Mouse (Mus musculus): ENCODE results near the gene Gm44973. TPM values are rescaled to one million over a fixed set of nuclear protein-coding genes. Genes with fewer than 3 reads are reported as not detected.
A peak's percentile ranks its signal among the peaks of the same experiment; 100 is the strongest.

The Gm44973 gene
- polyA plus RNA-seq, 1 experiment from 2014 or later = 1.8 TPM

DNA sequence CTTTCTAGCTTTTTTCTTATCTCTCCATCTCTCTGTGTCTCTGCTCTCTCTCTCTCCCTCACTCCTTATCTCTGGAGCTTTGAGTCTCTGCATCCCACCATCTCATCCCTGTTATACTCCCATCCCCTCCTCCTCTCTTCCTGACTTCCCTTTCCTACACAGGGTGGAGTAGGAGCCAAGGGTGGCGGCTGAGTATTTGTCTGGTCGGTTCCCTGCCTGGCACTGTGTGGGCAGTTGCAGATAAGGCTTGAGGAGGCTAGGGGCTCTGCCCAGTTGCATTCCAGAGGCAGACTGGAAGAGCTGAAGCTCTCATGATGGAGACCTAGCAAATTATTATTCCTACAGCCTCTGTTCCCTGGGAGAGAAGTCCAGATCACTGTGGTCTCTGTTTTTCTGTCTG, 27.0 kb upstream of the Gm44973 start:
- Histone ChIP-seq H3K4me2 (ENCODE audit: low read depth, low read length) (no peak overlapping the region), H3K27ac (ENCODE audit: low read depth) (no peak overlapping the region), H3K4me1 (ENCODE audit: insufficient read depth) (no peaks in the 10 kb centered on the region), H3K9me3 (ENCODE audit: low read length) (no peaks in the 10 kb centered on the region), H3K27me3 (ENCODE audit: insufficient read depth, low read length) (no peaks in the 10 kb centered on the region), H3K4me3 (ENCODE audit: low read depth, low read length) (no peak overlapping the region), H3K36me3 (replicated peaks; ENCODE audit: insufficient read depth, low read length) (no peaks in the 10 kb centered on the region), H3K9ac (replicated peaks) (no peak overlapping the region)
- no peak for ATAC-seq
- DNase-seq = no peak
- TF ChIP-seq EP300 (IDR thresholded peaks at IDR 0.05; ENCODE audit: low read depth) = no peak
- TF ChIP-seq CTCF (IDR thresholded peaks at IDR 0.05; ENCODE audit: low read depth) = no peak
- WGBS (ENCODE audit: insufficient replicate concordance) = 43% methylated on average over 2 of the region's 2 CpGs

- WGBS (ENCODE audit: insufficient replicate concordance) = 73% methylated on average over 49 of the region's 55 CpGs
- H3K27ac ChIP-seq (ENCODE audit: low read depth) = no peak overlapping the region
- H3K4me1 ChIP-seq (ENCODE audit: insufficient read depth) = peaks cover 14% of the 10 kb centered on the region; the same call in 1 of the 2 replicates
- no peak overlapping the region for H3K4me2 ChIP-seq (ENCODE audit: low read depth, low read length)
- no peak for TF ChIP-seq EP300 (IDR thresholded peaks at IDR 0.05; ENCODE audit: low read depth)
- no peak for TF ChIP-seq CTCF (IDR thresholded peaks at IDR 0.05; ENCODE audit: low read depth)
- DNase-seq (no peak), ATAC-seq (no peak)
- H3K36me3 ChIP-seq (replicated peaks; ENCODE audit: insufficient read depth, low read length) = no peaks in the 10 kb centered on the region
- H3K27me3 ChIP-seq (ENCODE audit: insufficient read depth, low read length) = no peaks in the 10 kb centered on the region
- no peak overlapping the region for H3K4me3 ChIP-seq (ENCODE audit: low read depth, low read length)
- H3K9ac ChIP-seq (replicated peaks) = no peak overlapping the region
- no peaks in the 10 kb centered on the region for H3K9me3 ChIP-seq (ENCODE audit: low read length)
Observed at GRCm38 (mm10) chr7:4993347-4993998, 21.8 kb upstream of the Gm44973 start.

DNA sequence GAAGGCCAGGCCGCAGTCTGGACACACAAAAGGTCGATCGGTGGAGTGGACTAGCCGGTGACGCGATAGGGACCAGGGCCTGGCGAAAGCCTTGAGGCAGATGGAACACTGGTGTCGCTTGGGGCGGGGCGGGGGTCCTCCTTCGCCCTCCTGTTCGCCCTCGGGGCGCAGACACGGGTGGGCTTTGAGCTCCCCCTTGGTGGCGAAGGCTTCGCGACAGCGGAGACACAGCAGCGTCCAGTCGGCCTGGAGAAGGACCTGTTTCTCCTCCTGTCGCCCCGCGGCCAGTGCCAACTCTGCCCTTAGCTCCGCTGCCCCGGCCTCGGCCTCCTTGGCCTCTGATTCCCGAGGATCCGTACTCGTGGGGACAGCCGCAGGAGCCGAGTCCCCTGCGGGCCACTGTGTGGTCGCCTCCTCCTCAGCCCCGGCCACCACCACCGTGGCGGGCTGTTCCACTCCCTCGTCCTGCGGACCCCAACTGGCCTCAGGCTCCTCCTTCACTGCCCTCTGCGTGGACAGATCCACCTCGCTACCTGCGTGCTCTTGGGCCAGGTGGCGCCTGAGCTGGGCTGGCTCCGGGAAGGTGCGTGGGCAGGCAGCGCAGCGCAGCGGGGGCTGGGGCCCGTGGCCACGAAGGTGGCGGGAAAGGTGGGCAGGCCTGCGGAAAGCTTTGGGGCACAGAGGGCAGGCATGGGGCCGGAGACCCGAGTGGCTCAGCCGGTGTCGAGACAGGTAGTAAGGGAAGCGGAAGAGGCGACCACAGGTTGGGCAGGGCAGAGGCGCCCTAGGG, 21.1 kb upstream of the Gm44973 start:
- 70% methylated on average over 59 of the region's 59 CpGs for WGBS (ENCODE audit: insufficient replicate concordance)
- TF ChIP-seq EP300 (IDR thresholded peaks at IDR 0.05; ENCODE audit: low read depth) (no peak), CTCF (IDR thresholded peaks at IDR 0.05; ENCODE audit: low read depth) (no peak)
- H3K9me3 ChIP-seq (ENCODE audit: low read length) = no peaks in the 10 kb centered on the region
- H3K4me3 ChIP-seq (ENCODE audit: low read depth, low read length) = no peak overlapping the region
- ATAC-seq (no peak), DNase-seq (no peak)
- no peak overlapping the region for H3K4me2 ChIP-seq (ENCODE audit: low read depth, low read length)
- no peak overlapping the region for H3K9ac ChIP-seq (replicated peaks)
- no peaks in the 10 kb centered on the region for H3K36me3 ChIP-seq (replicated peaks; ENCODE audit: insufficient read depth, low read length)
- H3K27me3 ChIP-seq (ENCODE audit: insufficient read depth, low read length) = no peaks in the 10 kb centered on the region
- H3K4me1 ChIP-seq (ENCODE audit: insufficient read depth) = peaks cover 14% of the 10 kb centered on the region; the same call in 1 of the 2 replicates
- H3K27ac ChIP-seq (ENCODE audit: low read depth) = no peak overlapping the region

DNA sequence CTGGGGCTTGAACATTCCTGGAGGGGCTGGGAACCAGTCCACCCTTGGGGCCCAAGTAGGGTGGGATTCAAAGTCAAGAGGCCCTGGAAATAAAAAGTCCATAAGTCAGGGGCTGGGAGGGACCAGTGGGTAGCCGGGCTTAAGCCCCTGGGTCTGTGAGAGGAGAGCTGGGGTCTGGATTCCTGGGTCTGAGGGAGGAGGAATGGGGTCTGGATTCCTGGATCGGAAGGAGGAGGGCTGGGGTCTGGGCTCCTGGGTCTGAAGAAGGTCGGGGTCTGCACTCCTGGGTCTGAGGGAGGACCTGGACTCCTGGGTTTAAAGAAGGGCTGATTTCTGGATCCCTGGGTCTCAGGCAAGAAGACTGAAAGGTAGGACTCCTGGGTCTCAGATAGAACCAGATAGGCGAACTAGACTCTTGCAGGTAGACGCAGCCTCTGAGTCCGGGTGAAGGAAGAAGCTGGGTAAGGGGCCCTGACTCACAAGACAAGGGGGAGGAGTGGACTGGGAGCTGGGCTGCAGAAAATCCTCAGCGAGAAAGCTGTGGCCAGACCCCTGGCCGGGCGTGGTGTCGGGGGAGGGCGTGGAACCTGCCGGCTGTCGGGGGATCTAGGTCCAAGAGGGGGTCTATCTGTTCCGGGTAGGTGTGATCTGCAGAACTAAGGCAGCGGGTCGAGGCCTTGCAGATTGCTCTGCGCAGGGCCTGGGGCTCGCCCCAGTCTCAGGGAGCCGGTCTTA, 19.9 kb upstream of the Gm44973 start:
- no peak for DNase-seq
- Histone ChIP-seq H3K4me1 (ENCODE audit: insufficient read depth) (peaks cover 14% of the 10 kb centered on the region; the same call in 1 of the 2 replicates), H3K4me3 (ENCODE audit: low read depth, low read length) (peak overlapping the region; percentile 65), H3K4me2 (ENCODE audit: low read depth, low read length) (peak overlapping the region; percentile 78), H3K27ac (ENCODE audit: low read depth) (no peak overlapping the region), H3K9me3 (ENCODE audit: low read length) (no peaks in the 10 kb centered on the region), H3K27me3 (ENCODE audit: insufficient read depth, low read length) (no peaks in the 10 kb centered on the region), H3K36me3 (replicated peaks; ENCODE audit: insufficient read depth, low read length) (no peaks in the 10 kb centered on the region), H3K9ac (replicated peaks) (peak overlapping the region; percentile 76)
- ATAC-seq = peak; percentile 24
- TF ChIP-seq CTCF (IDR thresholded peaks at IDR 0.05; ENCODE audit: low read depth) (no peak), EP300 (IDR thresholded peaks at IDR 0.05; ENCODE audit: low read depth) (no peak)
- WGBS (ENCODE audit: insufficient replicate concordance) = 8% methylated on average over 19 of the region's 19 CpGs

- peak; percentile 89 for DNase-seq
- ATAC-seq = peak; percentile 92
- Histone ChIP-seq H3K27me3 (ENCODE audit: insufficient read depth, low read length) (no peaks in the 10 kb centered on the region), H3K4me2 (ENCODE audit: low read depth, low read length) (peak within 1 kb of the TSS; percentile 78), H3K9me3 (ENCODE audit: low read length) (no peaks in the 10 kb centered on the region), H3K9ac (replicated peaks) (peak within 1 kb of the TSS; percentile 76), H3K27ac (ENCODE audit: low read depth) (0 out of 2 replicates have a peak within 1 kb of the TSS, but pooled peaks have one; percentile 6), H3K4me1 (ENCODE audit: insufficient read depth) (peaks cover 14% of the 10 kb centered on the region; the same call in 1 of the 2 replicates), H3K36me3 (replicated peaks; ENCODE audit: insufficient read depth, low read length) (no peaks in the 10 kb centered on the region), H3K4me3 (ENCODE audit: low read depth, low read length) (peak within 1 kb of the TSS; percentile 65)
- no peak for TF ChIP-seq EP300 (IDR thresholded peaks at IDR 0.05; ENCODE audit: low read depth)
- WGBS (ENCODE audit: insufficient replicate concordance) = 9% methylated on average over 15 of the region's 26 CpGs
Observed at GRCm38 (mm10) chr7:4996003-4996895, 19.0 kb upstream of the Gm44973 start, which contains the start of gene Zfp579. Gene Zfp579 (minus strand): TSS chr7:4996158.
